In genomic region chr19:3990804-3991203, GRCm38 (mm10) we compare ENCODE assay signal across 34 mouse cellular contexts. TPM values are rescaled to one million over a fixed set of nuclear protein-coding genes. Genes with fewer than 3 reads are reported as not detected.
DNase-seq lines count a peak whose midpoint lies in the region; ATAC-seq and TF ChIP-seq lines count a peak whose summit lies in the region.
"Had no signal": no experiment of that assay in that cellular context is flagged by ENCODE, and none has a peak within 500 bp of the region (broad histone marks: within the 10 kb centered on the region; RNA-seq: fewer than 3 reads in every experiment).

No protein-coding gene starts in this region.

- no peak overlapping the region for H3K9ac ChIP-seq in forebrain, embryonic 16.5 days (replicated peaks; ENCODE audit: low read depth, low read length)
- H3K9ac ChIP-seq in heart, embryonic 11.5 days (ENCODE audit: low read depth, low read length): peak overlapping the region; percentile 8; the same call in 1 of the 2 replicates
- H3K9ac ChIP-seq: embryonic facial prominence, embryonic 12.5 days; forebrain, postnatal 0 days; heart, embryonic 12.5 days; lung, embryonic 15.5 days; neural tube, embryonic 12.5 days; stomach, embryonic 15.5 days had no signal

- ATAC-seq in forebrain, embryonic 16.5 days: no peak
- ATAC-seq in heart, embryonic 11.5 days (replicated peaks; ENCODE audit: insufficient number of reproducible peaks, low FRiP score, low TSS enrichment): no peak
- ATAC-seq: CD4-positive, CD25-positive, alpha-beta regulatory T cell, adult 4 months; forebrain, postnatal 0 days; midbrain, embryonic 16.5 days had no signal

- no peaks in the 10 kb centered on the region for H3K36me3 ChIP-seq in forebrain, embryonic 10.5 days (replicated peaks)
- no peaks in the 10 kb centered on the region for H3K36me3 ChIP-seq in forebrain, embryonic 16.5 days (ENCODE audit: control insufficient read depth, insufficient read depth)
- H3K36me3 ChIP-seq in heart, embryonic 11.5 days (ENCODE audit: control insufficient read depth, insufficient read depth, low read length): peaks cover 3% of the 10 kb centered on the region; the same call in 1 of the 2 replicates
- no peaks in the 10 kb centered on the region; the same call in 1 of the 2 replicates for H3K36me3 ChIP-seq in kidney, adult 2 months (ENCODE audit: control insufficient read depth, insufficient read depth, low read length)
- no peaks in the 10 kb centered on the region for H3K36me3 ChIP-seq in limb, embryonic 10.5 days
- H3K36me3 ChIP-seq: embryonic facial prominence, embryonic 12.5 days; limb, embryonic 13.5 days; lung, embryonic 15.5 days; neural tube, embryonic 12.5 days; stomach, embryonic 15.5 days had no signal

- peaks cover 15% of the 10 kb centered on the region for H3K4me1 ChIP-seq in forebrain, embryonic 10.5 days
- no peaks in the 10 kb centered on the region for H3K4me1 ChIP-seq in forebrain, embryonic 16.5 days (replicated peaks; ENCODE audit: control insufficient read depth, insufficient read depth, low read length)
- H3K4me1 ChIP-seq in heart, embryonic 11.5 days (ENCODE audit: control insufficient read depth, insufficient read depth, low read length): peaks cover 12% of the 10 kb centered on the region
- peaks cover 3% of the 10 kb centered on the region; the same call in 1 of the 2 replicates for H3K4me1 ChIP-seq in kidney, adult 2 months (ENCODE audit: control insufficient read depth, insufficient read depth, low read length)
- H3K4me1 ChIP-seq in limb, embryonic 10.5 days: peaks cover 32% of the 10 kb centered on the region

- intact Hi-C loops in heart, postnatal 10 days (cut with DNase I): no loop called here

- TF ChIP-seq POLR2A in kidney, adult 2 months (IDR thresholded peaks at IDR 0.05; ENCODE audit: low read depth, low read length): peak; percentile 53

- peaks cover 8% of the 10 kb centered on the region for H3K9me3 ChIP-seq in forebrain, embryonic 10.5 days
- H3K9me3 ChIP-seq in forebrain, embryonic 16.5 days (ENCODE audit: control insufficient read depth, low read length): no peaks in the 10 kb centered on the region
- H3K9me3 ChIP-seq in heart, embryonic 11.5 days (replicated peaks; ENCODE audit: control insufficient read depth, low read length): 0 out of 2 replicates have a peak, but pooled peaks cover 2% of the 10 kb centered on the region
- H3K9me3 ChIP-seq in limb, embryonic 10.5 days (replicated peaks): no peaks in the 10 kb centered on the region
- H3K9me3 ChIP-seq: embryonic facial prominence, embryonic 12.5 days; heart, embryonic 12.5 days; limb, embryonic 13.5 days; lung, embryonic 15.5 days; neural tube, embryonic 12.5 days; stomach, embryonic 15.5 days had no signal

- DNase-seq in forebrain, embryonic 10.5 days (ENCODE audit: extremely low spot score, low spot score): no peak
- DNase-seq in heart, postnatal 10 days: no peak
- peak; percentile 49 for DNase-seq in kidney, adult 2 months
- no peak for DNase-seq in kidney, adult 9 months
- peak; percentile 53 for DNase-seq in limb, embryonic 10.5 days (ENCODE audit: low spot score)
- DNase-seq in frontal cortex, postnatal 25 days (ENCODE audit: low spot score in 2 of 2): no peak
- DNase-seq: adrenal gland, postnatal 14 days; cerebellum, adult 11 months; cerebellum, adult 9-11 months; forebrain, postnatal 0 days; kidney, adult 8-10 months; right cerebral cortex, postnatal 25 days had no signal

- H3K4me3 ChIP-seq in forebrain, embryonic 10.5 days: no peak overlapping the region
- no peak overlapping the region for H3K4me3 ChIP-seq in forebrain, embryonic 16.5 days (replicated peaks; ENCODE audit: low read length)
- H3K4me3 ChIP-seq in heart, embryonic 11.5 days (ENCODE audit: low read depth, low read length): no peak overlapping the region
- no peak overlapping the region for H3K4me3 ChIP-seq in kidney, adult 2 months (ENCODE audit: insufficient read depth, low read depth, low read length)
- H3K4me3 ChIP-seq in limb, embryonic 10.5 days: no peak overlapping the region
- H3K4me3 ChIP-seq: embryonic facial prominence, embryonic 12.5 days; heart, embryonic 12.5 days; layer of hippocampus, adult 2 months; left cerebral cortex, adult 2 months; limb, embryonic 13.5 days; lung, embryonic 15.5 days; neural tube, embryonic 12.5 days; stomach, embryonic 15.5 days had no signal

- H3K27ac ChIP-seq in forebrain, embryonic 10.5 days: 0 out of 2 replicates have a peak overlapping the region, but pooled peaks have one; percentile 9
- no peak overlapping the region for H3K27ac ChIP-seq in forebrain, embryonic 16.5 days (ENCODE audit: low read length)
- no peak overlapping the region for H3K27ac ChIP-seq in heart, embryonic 11.5 days (ENCODE audit: low read depth, low read length)
- no peak overlapping the region for H3K27ac ChIP-seq in kidney, adult 2 months (ENCODE audit: insufficient read depth, low read depth, low read length)
- H3K27ac ChIP-seq in limb, embryonic 10.5 days: no peak overlapping the region
- H3K27ac ChIP-seq: embryonic facial prominence, embryonic 12.5 days; layer of hippocampus, adult 2 months; left cerebral cortex, adult 2 months; limb, embryonic 13.5 days; lung, embryonic 15.5 days; neural tube, embryonic 12.5 days; stomach, embryonic 15.5 days had no signal

- no peaks in the 10 kb centered on the region for H3K27me3 ChIP-seq in forebrain, embryonic 10.5 days (ENCODE audit: poor library complexity, severe bottlenecking)
- no peaks in the 10 kb centered on the region for H3K27me3 ChIP-seq in forebrain, embryonic 16.5 days (replicated peaks; ENCODE audit: control insufficient read depth, insufficient read depth, low read length)
- no peaks in the 10 kb centered on the region; the same call in 1 of the 2 replicates for H3K27me3 ChIP-seq in heart, embryonic 11.5 days (ENCODE audit: control insufficient read depth, insufficient read depth, low read length)
- H3K27me3 ChIP-seq in kidney, adult 2 months (replicated peaks; ENCODE audit: control insufficient read depth, insufficient read depth, low read length): no peaks in the 10 kb centered on the region
- H3K27me3 ChIP-seq in limb, embryonic 10.5 days (ENCODE audit: low read depth, poor library complexity, severe bottlenecking): 0 out of 2 replicates have a peak, but pooled peaks cover 5% of the 10 kb centered on the region
- H3K27me3 ChIP-seq: embryonic facial prominence, embryonic 12.5 days; limb, embryonic 13.5 days; lung, embryonic 15.5 days; neural tube, embryonic 12.5 days; stomach, embryonic 15.5 days had no signal

- no peak overlapping the region for H3K4me2 ChIP-seq in forebrain, embryonic 16.5 days (ENCODE audit: low read length)
- no peak overlapping the region for H3K4me2 ChIP-seq in heart, embryonic 11.5 days
- H3K4me2 ChIP-seq: embryonic facial prominence, embryonic 12.5 days; heart, embryonic 12.5 days; limb, embryonic 13.5 days; liver, embryonic 11.5 days; lung, embryonic 15.5 days; midbrain, embryonic 11.5 days; neural tube, embryonic 12.5 days; stomach, embryonic 15.5 days had no signal

- no peak for TF ChIP-seq CTCF in kidney, adult 2 months (conservative IDR thresholded peaks at IDR 0.05; ENCODE audit: insufficient read depth, insufficient read length, low read depth, low read length)

- 76% methylated on average over 6 of the region's 6 CpGs for WGBS in forebrain, embryonic 10.5 days
- 73% methylated on average over 6 of the region's 6 CpGs for WGBS in forebrain, embryonic 16.5 days
- 51% methylated on average over 6 of the region's 6 CpGs for WGBS in heart, embryonic 11.5 days (ENCODE audit: insufficient replicate concordance)
- WGBS in kidney, adult 2 months: 55% methylated on average over 6 of the region's 6 CpGs
- 24% methylated on average over 6 of the region's 6 CpGs for WGBS in limb, embryonic 10.5 days

RNA-seq across cellular contexts. Expression of gene Tbx10, which starts 1.7 kb away (rescaled TPM):
- polyA plus RNA-seq in forebrain, embryonic 10.5 days (2016; fragmentation: Nextera tagmentation; extraction: Ambion mirVana): not detected in 2 replicates
- polyA plus RNA-seq in forebrain, embryonic 16.5 days (2015; fragmentation: Nextera tagmentation; extraction: Ambion mirVana): not detected in 2 replicates
- 0.11 TPM in 1 of 2 replicates, not detected in the other for polyA plus RNA-seq in heart, embryonic 11.5 days (2014; fragmentation: Nextera tagmentation; extraction: Ambion mirVana)
- not detected for total RNA-seq in heart, postnatal 10 days (2021)
- 0.31 and 0.75 TPM in 2 replicates for polyA plus RNA-seq in kidney, adult 2 months (2012; rRNA removed)
- polyA plus RNA-seq in limb, embryonic 10.5 days (2016; fragmentation: Nextera tagmentation; extraction: Ambion mirVana): 0.10 TPM in 1 of 2 replicates, not detected in the other
- total RNA-seq: adrenal gland, postnatal 14 days; forebrain, postnatal 0 days; granulocyte monocyte progenitor cell, adult 5-6 weeks; hematopoietic stem cell, adult 5-6 weeks; layer of hippocampus, adult 2 months; layer of hippocampus, postnatal 14 days; left cerebral cortex, adult 2 months; left cerebral cortex, postnatal 25 days; megakaryocyte progenitor cell, adult 5-6 weeks had no signal
- polyA plus RNA-seq: CD4-positive, CD25-positive, alpha-beta regulatory T cell, adult 4 months; embryonic facial prominence, embryonic 12.5 days; forebrain, embryonic 11.5 days; forebrain, postnatal 0 days; heart, embryonic 12.5 days; heart, postnatal 0 days; limb, embryonic 13.5 days; liver, embryonic 16.5 days; lung, embryonic 15.5 days; midbrain, embryonic 11.5 days; midbrain, embryonic 16.5 days; neural tube, embryonic 12.5 days had no signal

RNA-seq across cellular contexts. Expression of gene Acy3, which starts 4.4 kb away (rescaled TPM):
- 1.8 and 2.5 TPM in 2 replicates for polyA plus RNA-seq in forebrain, embryonic 10.5 days (2016; fragmentation: Nextera tagmentation; extraction: Ambion mirVana)
- polyA plus RNA-seq in forebrain, embryonic 16.5 days (2015; fragmentation: Nextera tagmentation; extraction: Ambion mirVana): 1.5 and 1.7 TPM in 2 replicates
- polyA plus RNA-seq in heart, embryonic 11.5 days (2014; fragmentation: Nextera tagmentation; extraction: Ambion mirVana): 8.0 and 11.3 TPM in 2 replicates
- total RNA-seq in heart, postnatal 10 days (2021): 10 to 100 TPM; 12.8 to 13.4 TPM
- polyA plus RNA-seq in kidney, adult 2 months (2012; rRNA removed): 1,670 and 2,218 TPM in 2 replicates
- 3.9 and 5.6 TPM in 2 replicates for polyA plus RNA-seq in limb, embryonic 10.5 days (2016; fragmentation: Nextera tagmentation; extraction: Ambion mirVana)

RNA-seq across cellular contexts. Expression of gene Nudt8, which starts 9.6 kb away (rescaled TPM):
- polyA plus RNA-seq in forebrain, embryonic 10.5 days (2016; fragmentation: Nextera tagmentation; extraction: Ambion mirVana): 24.8 and 30.4 TPM in 2 replicates
- 34.0 and 42.1 TPM in 2 replicates for polyA plus RNA-seq in forebrain, embryonic 16.5 days (2015; fragmentation: Nextera tagmentation; extraction: Ambion mirVana)
- polyA plus RNA-seq in heart, embryonic 11.5 days (2014; fragmentation: Nextera tagmentation; extraction: Ambion mirVana): 48.0 and 48.8 TPM in 2 replicates
- total RNA-seq in heart, postnatal 10 days (2021): 10 to 100 TPM; 61.2 to 71.2 TPM
- 19.9 and 20.9 TPM in 2 replicates for polyA plus RNA-seq in kidney, adult 2 months (2012; rRNA removed)
- polyA plus RNA-seq in limb, embryonic 10.5 days (2016; fragmentation: Nextera tagmentation; extraction: Ambion mirVana): 32.4 and 36.0 TPM in 2 replicates

RNA-seq across cellular contexts. Expression of gene Gm49405, which starts 9.6 kb away (rescaled TPM):
- polyA plus RNA-seq in forebrain, embryonic 10.5 days (2016; fragmentation: Nextera tagmentation; extraction: Ambion mirVana): 2.8 and 3.5 TPM in 2 replicates
- 6.6 and 9.6 TPM in 2 replicates for polyA plus RNA-seq in forebrain, embryonic 16.5 days (2015; fragmentation: Nextera tagmentation; extraction: Ambion mirVana)
- 2.3 and 2.5 TPM in 2 replicates for polyA plus RNA-seq in heart, embryonic 11.5 days (2014; fragmentation: Nextera tagmentation; extraction: Ambion mirVana)
- total RNA-seq in heart, postnatal 10 days (2021): 1 to 10 TPM; 1.4 to 1.6 TPM
- 1.2 and 1.7 TPM in 2 replicates for polyA plus RNA-seq in kidney, adult 2 months (2012; rRNA removed)
- 3.5 and 4.6 TPM in 2 replicates for polyA plus RNA-seq in limb, embryonic 10.5 days (2016; fragmentation: Nextera tagmentation; extraction: Ambion mirVana)

RNA-seq across cellular contexts. Expression of gene Doc2g, which starts 12.3 kb away (rescaled TPM):
- 3.6 and 4.0 TPM in 2 replicates for polyA plus RNA-seq in forebrain, embryonic 10.5 days (2016; fragmentation: Nextera tagmentation; extraction: Ambion mirVana)
- polyA plus RNA-seq in forebrain, embryonic 16.5 days (2015; fragmentation: Nextera tagmentation; extraction: Ambion mirVana): 8.8 and 13.2 TPM in 2 replicates
- polyA plus RNA-seq in heart, embryonic 11.5 days (2014; fragmentation: Nextera tagmentation; extraction: Ambion mirVana): 64.5 and 65.9 TPM in 2 replicates
- 100 to 1,000 TPM; 102 to 103 TPM for total RNA-seq in heart, postnatal 10 days (2021)
- polyA plus RNA-seq in kidney, adult 2 months (2012; rRNA removed): 5.1 and 5.5 TPM in 2 replicates
- 5.0 and 7.6 TPM in 2 replicates for polyA plus RNA-seq in limb, embryonic 10.5 days (2016; fragmentation: Nextera tagmentation; extraction: Ambion mirVana)

Comparison
In these comparisons a context has a peak if more than half of its experiments do, and no peak if none do; other contexts are left out.
1. DNase-seq: peak in kidney, adult 2 months (single experiment) and limb, embryonic 10.5 days (single experiment); none in forebrain, embryonic 10.5 days (single experiment), heart, postnatal 10 days (0 of 2), kidney, adult 9 months (single experiment) and frontal cortex, postnatal 25 days (0 of 2).
2. RNA of gene Acy3, which starts 4.4 kb away (polyA plus RNA-seq): 1,670 to 2,218 TPM in kidney, adult 2 months; 8.0 to 11.3 TPM in heart, embryonic 11.5 days, 3.9 to 5.6 TPM in limb, embryonic 10.5 days, 1.8 to 2.5 TPM in forebrain, embryonic 10.5 days and 1.5 to 1.7 TPM in forebrain, embryonic 16.5 days; every median in the first group is over 100 times any median in the second.